Mouse (Mus musculus) small intestine, adult 2 months (tissue): ENCODE measurements at regions not wholly inside any gene's neighbourhood (a gene's known extent, or its start where the extent isn't known, plus 50 kb on each side); places are given as distances from the start of the nearest gene placed in this dataset.

Experiments used
- CTCF ChIP-seq: fragments of 200-500 bp; IDR thresholded peaks from 2 replicates; pipeline ENCODE4 v1.5.1; 2012; ENCODE audit warnings: low read depth, mild to moderate bottlenecking, control low read depth, inconsistent platforms, low read length, moderate library complexity, mixed read lengths; ENCODE audit not compliant: insufficient replicate concordance, insufficient read length; ENCODE audit errors: extremely low read depth
- POLR2A ChIP-seq: fragments of 200-500 bp; IDR thresholded peaks from 2 replicates; pipeline ENCODE4 v1.6.1; 2012; ENCODE audit warnings: low read depth, mild to moderate bottlenecking, control low read depth, inconsistent platforms, low read length, moderate library complexity

- no peak for TF ChIP-seq CTCF
- no peak for TF ChIP-seq POLR2A
These were observed 116.1 kb upstream of the Rpl38 start for GRCm38 (mm10) chr11:114552176-114552575.
